Mouse (Mus musculus) adrenal gland, postnatal 14 days (tissue): Measurements from ENCODE around the gene Syndig1. TPM values are rescaled to one million over a fixed set of nuclear protein-coding genes. Genes with fewer than 3 reads are reported as not detected.
A peak's percentile ranks its signal among the peaks of the same experiment; 100 is the strongest.

Experiments
- DNase-seq: peaks from one replicate; pipeline ENCODE4 v3.0.0; 2021; ENCODE audit warnings: mixed read lengths
- long read RNA-seq, 2 experiments: library from polyadenylated mRNA; stranded (forward); transcript quantifications; one replicate each; pipeline ENCODE4 v2.0.0; 2021
- total RNA-seq: library from RNA; stranded (reverse); gene quantifications from 2 replicates; pipeline ENCODE4 v1.2.3, GENCODE M21; 2021

The Syndig1 gene
- 1.1 and 1.5 TPM in 2 replicates for total RNA-seq
- long read RNA-seq, experiment 1, partial matches to known transcripts = 0 of 1 reads
- long read RNA-seq, experiment 1, other reads (novel, unspliced or antisense) = 0 of 1 reads
- long read RNA-seq, experiment 2 = 0 reads

GRCm38 (mm10) chr2:149828911-149829310, at the start of gene Syndig1:
Syndig1 (plus strand) TSS chr2:149829211.
- DNase-seq = no peak

DNA sequence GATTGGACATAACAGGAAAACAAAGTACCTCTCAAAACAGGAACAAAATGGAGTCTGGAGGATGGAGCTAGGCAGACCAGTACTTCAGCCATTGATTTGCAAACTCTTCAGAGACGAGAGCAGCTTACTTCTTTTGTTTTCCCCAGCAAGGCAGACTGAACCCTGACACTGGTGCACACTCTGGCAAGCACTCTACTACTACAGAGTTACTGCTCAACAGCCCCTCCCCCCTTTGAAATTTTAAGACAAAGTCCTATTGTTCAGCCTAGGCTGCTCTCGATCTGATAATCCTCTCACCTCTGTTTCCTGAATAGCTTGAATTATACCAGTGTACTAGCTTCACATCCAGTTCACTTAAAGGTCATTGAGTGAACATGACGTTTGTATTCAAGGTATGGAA, 30.4 kb upstream of the Syndig1 start:
- no peak for DNase-seq

- no peak for DNase-seq
These were observed 24.3 kb upstream of the Syndig1 start for GRCm38 (mm10) chr2:149804599-149805140.

- no peak for DNase-seq
These were observed 23.8 kb upstream of the Syndig1 start for GRCm38 (mm10) chr2:149805256-149805655.

DNA sequence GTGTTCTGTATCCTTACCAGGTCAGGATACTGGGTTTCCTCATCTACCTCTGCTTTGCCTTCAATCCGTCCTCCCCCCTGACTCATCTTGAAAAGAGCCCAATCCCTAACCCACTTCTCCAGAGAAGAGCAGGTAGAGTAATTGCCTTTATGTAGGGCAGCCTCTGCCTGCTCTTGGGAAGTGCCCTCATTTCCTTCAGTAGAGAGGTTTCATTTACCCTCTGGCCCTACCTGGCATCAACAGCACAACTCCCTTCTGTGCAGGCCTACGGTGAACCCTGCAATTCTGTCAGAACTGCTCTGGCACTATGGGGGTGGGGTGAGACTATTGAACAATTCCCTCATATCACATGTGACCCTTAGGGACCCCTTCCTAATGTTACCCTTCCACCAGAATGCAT, 16.1 kb upstream of the Syndig1 start:
- peak; percentile 10 for DNase-seq

GRCm38 (mm10) chr2:149818395-149818794, 10.6 kb upstream of the Syndig1 start:
- no peak for DNase-seq

DNA sequence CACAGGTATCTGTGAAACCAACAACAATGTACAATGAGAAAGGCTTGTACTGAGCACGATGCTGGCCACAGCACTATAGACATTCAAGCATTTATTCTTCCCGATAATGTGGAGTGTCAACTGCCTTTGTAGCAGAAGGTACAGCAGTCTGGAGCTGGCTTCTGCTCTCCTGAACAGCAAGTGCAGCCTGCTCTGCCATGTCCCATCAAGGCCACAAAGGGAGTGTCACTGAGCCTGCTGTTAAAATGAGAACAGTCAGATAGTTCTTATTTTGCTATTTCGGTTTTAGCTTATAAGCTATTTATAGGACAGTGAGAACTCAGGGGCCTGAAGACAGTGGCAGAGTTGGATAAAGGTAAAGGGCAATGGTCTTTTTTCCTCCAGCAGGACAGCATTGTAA, 9.3 kb upstream of the Syndig1 start:
- no peak for DNase-seq

GRCm38 (mm10) chr2:149820201-149820600, 8.8 kb upstream of the Syndig1 start:
- DNase-seq = no peak

DNA sequence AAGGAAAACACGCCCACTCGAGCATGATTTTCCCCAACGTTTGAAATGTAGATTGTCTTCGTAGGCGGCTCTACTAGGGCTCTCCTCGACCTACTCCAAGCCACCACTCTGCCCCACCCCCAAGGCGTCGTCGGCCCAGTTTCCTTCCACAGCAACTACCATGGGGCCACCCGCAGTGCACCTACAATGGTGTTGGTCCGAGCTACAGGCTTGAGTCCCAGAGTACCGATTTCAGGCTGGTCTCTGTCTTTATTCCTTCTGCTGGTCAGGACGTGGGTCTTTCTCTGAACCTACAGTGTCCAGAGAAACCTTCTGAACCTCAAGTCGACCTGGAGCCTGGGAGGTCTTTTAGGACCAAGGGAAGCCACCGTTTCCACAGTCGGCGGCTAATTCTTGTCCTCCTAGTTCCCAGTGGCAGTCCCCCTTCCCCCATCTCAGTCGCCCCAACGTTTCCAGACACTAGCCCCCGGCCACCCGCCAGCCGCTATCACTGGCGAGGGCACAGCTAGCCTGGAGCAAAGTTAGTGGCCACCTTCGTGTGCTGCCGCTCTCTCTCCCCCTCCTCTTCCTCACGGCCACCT, 1.0 kb downstream of the Syndig1 start:
- DNase-seq = peak; percentile 9

GRCm38 (mm10) chr2:149830536-149831458, 1.8 kb downstream of the Syndig1 start, which contains the start of gene C530025M09Rik:
C530025M09Rik (minus strand) TSS chr2:149831213.
- peak; percentile 67 for DNase-seq

DNA sequence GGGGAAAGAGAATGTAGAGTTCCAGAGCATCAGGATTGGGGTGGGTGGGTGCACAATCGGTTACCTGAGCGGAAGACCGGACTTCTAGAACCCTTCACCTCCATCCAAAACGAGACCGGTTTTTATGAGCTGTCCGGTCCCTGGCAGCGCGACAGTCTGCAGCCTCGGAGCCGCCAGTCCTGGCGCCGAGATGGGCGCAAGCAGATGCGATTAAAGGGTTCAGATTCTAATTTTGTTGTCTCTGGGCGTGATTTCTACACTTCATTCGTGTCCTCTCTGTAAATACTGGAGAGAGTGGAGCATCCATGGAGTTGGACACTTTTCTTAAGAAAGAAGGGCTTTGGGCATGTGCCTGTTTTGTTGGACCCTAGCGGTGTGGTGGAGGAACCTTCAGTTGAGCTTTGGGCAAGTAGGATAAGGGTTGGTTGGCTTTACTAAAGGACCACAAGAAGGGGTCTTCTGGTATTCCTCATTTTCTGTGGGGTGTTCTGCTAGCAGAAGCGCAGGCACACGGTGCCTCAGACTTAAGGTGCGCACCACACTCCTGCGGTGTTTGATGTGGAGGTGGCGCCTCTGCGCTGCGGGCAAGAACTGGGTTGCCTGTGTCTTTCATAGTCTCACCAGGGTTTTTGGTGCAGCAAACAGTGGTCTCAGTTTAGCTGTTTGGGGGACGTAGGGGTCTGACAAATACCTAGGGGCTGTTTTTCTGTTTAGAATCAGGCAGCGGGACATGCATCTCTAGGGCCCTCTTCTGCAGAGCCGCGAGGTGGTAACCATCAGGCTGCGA, 2.6 kb downstream of the Syndig1 start:
- peak; percentile 4 for DNase-seq

- DNase-seq = no peak
These were observed 3.3 kb downstream of the Syndig1 start for GRCm38 (mm10) chr2:149832301-149832700.

GRCm38 (mm10) chr2:149835091-149835490, 6.1 kb downstream of the Syndig1 start:
- no peak for DNase-seq

DNA sequence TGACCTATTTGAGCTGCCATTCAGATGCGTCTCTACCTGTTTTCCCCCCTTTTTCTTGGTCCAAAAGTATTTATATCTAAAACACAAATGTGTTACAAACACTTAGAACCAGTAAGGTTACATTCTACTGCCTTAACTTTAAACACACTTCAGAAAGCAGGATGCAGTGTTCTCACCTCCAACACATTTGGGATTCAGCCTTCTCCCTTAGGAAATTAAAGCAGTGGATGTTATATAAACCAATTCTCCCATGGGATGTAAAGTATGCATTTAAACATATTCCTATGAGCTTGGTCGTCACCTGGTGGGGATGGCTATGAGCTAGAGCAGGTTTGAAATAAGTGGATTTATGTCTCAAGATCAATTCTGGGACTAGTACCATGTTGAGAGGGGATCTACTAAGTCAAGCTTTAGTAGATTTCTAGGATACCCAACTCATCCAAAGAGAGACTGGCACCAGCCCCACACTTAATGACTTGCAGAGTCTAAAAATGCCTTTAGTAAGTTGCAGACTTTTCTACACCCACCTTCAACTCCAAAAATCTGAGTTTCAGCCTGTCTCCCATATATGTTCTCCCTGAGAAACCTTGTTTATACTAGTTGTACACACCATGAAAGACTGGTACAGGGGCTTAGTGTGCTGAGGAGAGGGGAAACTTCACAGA, 7.6 kb downstream of the Syndig1 start:
- no peak for DNase-seq

DNA sequence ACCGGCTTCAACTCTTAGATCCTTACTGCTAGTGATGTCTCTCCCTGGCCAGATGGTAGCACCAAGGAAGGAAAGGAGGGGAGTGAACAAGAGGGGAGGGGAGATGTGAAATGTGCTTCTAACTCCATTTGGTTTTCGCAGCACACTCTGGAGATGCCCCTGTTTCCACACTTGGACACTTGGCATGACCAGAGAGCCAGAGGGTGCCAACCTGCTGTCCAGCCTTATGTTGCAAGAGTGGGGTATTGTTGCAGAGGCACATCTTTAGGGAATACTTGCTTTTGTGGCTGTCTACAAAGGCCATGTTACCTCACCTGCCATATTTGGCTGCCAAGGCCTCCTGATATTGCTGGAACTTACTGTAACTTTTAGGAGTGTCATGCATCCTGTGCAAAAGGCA, 10.7 kb downstream of the Syndig1 start:
- DNase-seq = peak; percentile 43

DNA sequence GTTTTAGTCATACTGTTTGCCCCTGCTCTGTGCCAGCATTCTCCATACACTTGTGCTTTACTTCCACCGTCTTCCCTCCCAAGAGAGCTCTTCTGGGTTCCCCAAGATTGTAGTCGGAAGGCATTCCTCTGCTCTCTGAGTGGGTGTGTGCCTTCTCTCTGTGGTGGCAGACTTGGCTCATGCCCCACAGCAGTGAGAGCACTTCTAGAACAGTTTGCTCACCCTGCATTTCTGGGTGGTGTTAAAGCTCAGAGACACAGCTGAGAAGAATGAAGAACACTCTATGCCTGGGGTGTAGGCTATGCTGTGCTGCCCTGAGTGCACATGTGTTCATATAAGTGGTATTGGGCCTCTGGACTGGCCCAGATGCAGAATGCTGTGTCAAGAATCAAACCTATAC, 15.6 kb downstream of the Syndig1 start:
- DNase-seq = no peak

GRCm38 (mm10) chr2:149848778-149849177, 19.8 kb downstream of the Syndig1 start:
- no peak for DNase-seq

GRCm38 (mm10) chr2:149861002-149861401, 32.0 kb downstream of the Syndig1 start:
- no peak for DNase-seq

DNA sequence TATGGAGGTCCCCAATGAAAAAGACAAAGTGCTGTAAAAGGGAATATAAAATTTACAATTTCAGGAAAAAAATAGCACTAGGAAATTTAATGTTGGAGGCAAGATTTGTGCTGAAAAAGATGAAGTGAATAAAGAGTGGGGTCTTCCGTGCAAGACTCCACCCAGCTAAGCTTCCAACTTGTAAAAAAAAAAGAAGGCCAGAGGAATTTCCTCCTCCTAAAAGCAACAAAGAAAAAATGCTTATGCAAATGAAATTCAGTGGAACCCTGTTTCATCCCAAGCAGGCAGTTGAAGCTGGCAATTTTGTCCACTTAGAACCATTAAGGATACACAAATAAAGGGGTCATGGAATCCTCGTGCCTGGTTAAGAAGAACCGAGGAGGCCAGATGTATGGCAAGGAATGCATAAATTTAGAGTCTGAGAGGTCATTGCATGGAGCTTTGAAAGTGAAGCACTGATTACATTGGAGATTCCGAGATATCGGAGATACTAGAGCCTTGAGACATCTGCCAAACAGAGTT, 37.0 kb downstream of the Syndig1 start:
- DNase-seq = no peak

DNA sequence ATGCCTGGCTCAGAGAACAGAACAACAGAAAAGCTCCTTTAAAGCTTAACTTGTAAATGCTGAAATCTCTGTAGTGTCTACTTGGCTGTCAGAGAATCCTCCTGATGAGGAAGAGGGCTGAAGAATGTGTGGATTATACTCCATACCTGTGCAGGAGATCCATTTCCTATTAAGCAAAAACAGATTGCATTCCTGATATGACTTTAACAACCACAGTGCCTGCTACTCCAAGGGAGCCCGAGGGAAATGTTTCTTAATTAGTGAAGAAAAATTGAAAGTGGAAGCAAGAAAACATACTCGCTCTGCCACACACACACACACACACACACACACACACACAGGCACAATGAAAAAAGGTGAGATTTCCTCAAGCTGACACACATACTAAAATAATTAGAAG, 41.5 kb downstream of the Syndig1 start:
- DNase-seq = no peak

DNA sequence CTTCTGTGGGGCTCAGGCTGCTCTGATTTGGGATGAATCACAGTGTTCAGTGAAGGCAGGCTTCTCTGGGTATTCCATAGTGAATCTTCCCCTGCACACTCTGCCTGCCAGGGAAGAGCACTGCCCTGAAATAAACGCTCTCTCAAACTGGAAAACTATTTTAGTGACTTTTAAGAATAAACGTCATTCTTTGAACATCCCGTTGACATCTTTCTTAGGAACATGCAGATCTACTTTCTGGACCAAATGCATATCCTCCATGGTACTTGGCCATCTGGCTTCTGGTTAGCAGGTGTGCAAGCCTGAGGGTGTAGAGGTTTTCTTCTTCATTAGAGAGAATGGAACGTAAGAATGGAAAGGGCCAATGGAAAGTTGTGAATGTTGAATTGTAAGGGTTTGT, 43.5 kb downstream of the Syndig1 start:
- no peak for DNase-seq
